Mouse (Mus musculus) small intestine, adult 10 weeks (tissue): ENCODE data around the gene Samd4b. TPM values are rescaled to one million over a fixed set of nuclear protein-coding genes. Genes with fewer than 3 reads are reported as not detected.

Experiments used
- polyA plus RNA-seq: library from polyadenylated mRNA; stranded (reverse); fragments of 350-450 nt; fragmentation: Illumina TruSeq; extraction: RNeasy Lipid Tissue Mini Kit (QIAGEN cat#74804); gene quantifications from one replicate; pipeline ENCODE4 v1.2.3, GENCODE M21; 2014; ENCODE audit warnings: low replicate concordance

The Samd4b gene
- polyA plus RNA-seq, result 11.0 TPM

DNA sequence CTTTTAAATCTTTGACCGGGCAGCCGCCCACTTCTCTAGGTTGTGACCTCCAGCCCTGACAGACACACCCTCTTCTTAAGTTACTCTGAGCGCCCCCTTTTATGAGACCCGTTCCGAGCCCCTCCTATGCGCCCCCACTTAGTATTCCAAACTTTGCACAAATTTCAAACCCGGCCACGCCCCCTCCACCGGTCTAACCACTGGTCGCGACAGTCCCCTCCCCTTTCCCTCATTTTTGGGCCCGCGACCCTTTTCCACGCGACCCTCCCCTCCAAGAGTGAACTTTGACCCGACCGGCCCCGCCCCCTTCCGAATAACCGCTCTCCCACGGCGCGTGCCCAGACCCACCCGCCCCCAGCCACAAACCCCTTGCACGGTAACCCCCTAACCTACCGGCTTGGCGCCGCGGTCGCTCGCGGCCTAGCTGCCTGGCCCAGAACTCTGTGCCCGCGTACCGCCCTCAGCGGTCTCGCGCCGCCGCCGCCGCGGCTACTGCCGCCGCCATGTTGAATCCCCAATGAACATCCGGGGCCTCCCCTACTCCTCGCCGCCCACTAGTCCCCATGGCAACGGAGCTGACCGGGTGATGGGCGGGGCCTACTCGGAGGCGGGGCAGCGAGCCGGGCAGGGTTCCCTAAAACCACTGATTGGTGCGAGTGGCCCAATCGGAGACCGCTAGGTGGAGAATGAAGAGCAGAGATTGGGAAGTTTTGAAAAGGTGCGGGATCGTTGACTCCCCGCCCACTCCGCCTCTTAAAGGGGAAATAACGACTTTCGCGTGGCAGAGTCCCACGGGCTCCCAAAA lies at the start of gene Samd4b, which contains the start of gene Pak4:
Gene Samd4b (minus strand): TSS at position 503 of the 805 bp plus-strand sequence.
Gene Pak4 (minus strand): TSS at position 544 of the 805 bp plus-strand sequence.

DNA sequence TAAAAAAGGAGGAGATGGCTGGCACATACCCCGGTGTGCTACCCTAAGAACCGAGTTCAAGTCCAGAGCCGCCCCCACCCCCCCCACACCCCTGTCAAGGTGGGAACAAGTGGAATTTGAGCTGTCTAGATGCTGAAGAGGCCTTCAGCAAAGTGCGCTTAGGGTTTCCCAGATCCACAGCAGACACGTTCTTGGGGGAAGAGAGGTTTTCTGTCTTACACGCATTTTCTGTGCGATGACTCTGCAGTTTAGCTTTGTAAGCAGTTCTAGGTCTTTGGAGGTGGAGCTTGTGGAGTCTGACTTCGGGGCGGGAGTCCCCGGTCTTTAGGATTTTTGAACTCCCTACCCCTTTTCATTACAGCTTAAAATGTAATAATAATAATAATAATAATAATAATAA lies 33.1 kb upstream of the Samd4b start, which contains the start of gene Acp7:
Gene Acp7 (minus strand): TSS at position 260 of the 400 bp plus-strand sequence.

DNA sequence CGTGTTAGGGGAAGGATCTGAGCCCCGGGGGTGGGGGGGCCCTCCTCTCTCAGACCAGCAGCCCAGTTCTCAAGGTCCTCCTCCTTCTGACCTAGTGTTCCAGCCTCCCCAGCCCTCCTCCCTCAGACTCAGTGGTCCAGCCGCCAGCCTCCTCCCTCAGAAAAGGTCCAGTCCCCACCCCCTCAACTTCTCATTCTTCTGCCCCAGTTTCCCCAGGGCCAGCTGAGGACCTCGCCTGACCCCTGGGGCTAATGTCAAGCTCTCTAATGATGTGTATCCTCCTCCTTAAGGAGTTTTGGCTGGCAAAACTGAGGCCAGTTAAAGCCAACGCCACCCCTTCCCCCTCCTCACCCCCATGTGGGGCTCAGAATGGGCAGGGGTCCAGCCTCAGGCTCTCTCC lies 50.8 kb downstream of the Samd4b start, which contains the start of gene Nccrp1:
Gene Nccrp1 (minus strand): TSS at position 101 of the 400 bp plus-strand sequence.

DNA sequence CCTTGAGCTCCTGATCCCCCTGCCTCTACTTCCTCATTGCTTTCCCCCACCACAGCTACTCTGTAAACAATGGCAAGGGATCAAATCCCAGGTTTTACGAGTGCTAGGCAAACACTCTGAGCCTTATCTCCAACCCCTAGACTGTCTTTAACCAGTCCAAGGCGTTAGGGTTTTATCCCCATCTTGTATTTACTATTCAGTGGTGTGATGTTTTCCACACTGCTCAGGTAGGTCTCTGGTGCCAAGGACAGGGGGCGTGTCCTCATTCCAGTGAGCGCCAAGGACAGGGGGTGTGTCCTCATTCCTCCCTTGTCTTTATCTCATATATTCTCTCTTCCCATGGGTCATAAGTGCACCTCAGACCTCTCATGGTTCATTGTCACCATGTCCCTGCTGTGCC lies 57.4 kb downstream of the Samd4b start, which contains the start of gene Sycn:
Gene Sycn (plus strand): TSS at position 360 of the 400 bp plus-strand sequence.

DNA sequence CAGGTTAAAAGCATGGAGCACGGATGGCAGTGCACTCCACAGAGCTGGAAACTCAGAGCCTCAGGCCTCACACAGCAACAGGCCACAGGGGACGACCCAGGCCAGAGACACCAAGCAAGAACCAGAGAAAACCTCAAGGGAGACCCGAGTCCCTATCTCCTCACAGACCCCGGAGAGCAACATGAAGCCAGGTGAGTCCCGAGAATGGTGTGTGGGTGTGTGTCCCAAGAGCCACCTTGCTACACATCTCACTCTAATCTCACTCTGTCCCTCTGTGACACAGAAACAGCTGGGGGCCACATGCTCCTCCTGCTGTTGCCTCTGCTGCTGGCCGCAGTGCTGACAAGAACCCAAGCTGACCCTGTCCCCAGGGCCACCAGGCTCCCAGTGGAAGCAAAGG lies 75.4 kb downstream of the Samd4b start, which contains the start of gene Ifnl3:
Gene Ifnl3 (plus strand): TSS at position 301 of the 400 bp plus-strand sequence.

DNA sequence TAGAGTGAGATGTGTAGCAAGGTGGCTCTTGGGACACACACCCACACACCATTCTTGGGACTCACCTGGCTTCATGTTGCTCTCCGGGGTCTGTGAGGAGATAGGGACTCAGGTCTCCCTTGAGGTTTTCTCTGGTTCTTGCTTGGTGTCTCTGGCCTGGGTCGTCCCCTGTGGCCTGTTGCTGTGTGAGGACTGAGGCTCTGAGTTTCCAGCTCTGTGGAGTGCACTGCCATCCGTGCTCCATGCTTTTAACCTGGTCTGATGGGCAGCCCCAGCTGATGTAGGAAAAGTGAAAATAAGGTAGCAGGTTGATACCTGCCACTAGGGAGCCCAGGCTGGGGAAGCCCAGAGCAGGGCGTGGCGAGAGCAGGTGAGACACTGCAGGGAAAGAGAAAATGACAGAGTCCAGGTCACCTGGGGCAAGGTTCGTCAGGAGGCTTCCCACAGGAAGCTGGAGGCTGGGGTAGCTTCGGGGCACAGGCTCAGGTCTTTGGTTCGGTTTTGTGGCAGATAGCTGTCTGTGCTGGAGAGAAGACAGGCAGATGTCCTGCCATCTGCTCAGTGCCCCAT lies 87.5 kb downstream of the Samd4b start, which contains the start of gene Ifnl2:
Gene Ifnl2 (minus strand): TSS at position 51 of the 570 bp plus-strand sequence.

DNA sequence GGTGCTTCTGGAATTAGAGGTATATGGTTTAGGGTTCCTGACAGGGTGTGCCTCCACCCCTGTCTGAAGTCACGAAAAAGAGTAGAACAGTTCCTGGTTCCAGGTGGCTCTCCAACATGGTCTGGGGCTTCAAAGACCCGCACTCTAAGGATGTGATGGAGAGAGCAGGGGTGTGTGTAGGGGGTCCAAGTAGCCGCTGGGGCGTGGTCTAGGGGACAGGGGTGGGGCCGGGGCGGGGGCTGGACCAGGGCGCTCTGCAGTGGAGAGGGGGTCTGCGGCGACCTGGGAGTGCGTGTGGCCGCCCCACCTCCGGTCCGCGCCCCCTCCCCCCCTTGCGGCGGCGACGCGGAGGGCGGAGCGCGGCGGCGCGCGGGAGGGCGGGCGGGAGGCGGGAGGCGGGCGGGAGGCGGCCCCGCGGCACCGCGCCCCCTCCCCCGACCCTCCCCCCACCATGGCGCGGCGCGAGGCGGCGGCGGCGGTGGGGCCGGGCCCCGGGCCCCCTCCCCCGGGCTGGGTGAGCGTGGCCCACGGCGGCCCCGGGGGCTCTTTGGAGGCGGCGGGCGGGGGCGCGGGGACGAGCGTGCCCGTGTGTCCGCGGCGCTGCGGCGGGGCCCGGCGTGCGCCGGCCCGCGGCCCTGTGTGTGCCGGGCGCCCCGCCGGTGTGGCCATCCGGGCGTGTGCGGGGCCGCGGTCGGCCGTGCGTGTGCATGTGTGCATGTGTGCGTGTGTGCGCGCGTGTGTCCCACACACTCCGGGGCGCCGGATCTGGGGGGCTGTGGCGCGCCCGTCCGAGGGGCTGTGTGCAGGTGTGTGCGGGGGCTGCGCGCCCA lies 146.2 kb downstream of the Samd4b start, which contains the start of gene Lrfn1:
Gene Lrfn1 (plus strand): TSS at position 450 of the 830 bp plus-strand sequence.

DNA sequence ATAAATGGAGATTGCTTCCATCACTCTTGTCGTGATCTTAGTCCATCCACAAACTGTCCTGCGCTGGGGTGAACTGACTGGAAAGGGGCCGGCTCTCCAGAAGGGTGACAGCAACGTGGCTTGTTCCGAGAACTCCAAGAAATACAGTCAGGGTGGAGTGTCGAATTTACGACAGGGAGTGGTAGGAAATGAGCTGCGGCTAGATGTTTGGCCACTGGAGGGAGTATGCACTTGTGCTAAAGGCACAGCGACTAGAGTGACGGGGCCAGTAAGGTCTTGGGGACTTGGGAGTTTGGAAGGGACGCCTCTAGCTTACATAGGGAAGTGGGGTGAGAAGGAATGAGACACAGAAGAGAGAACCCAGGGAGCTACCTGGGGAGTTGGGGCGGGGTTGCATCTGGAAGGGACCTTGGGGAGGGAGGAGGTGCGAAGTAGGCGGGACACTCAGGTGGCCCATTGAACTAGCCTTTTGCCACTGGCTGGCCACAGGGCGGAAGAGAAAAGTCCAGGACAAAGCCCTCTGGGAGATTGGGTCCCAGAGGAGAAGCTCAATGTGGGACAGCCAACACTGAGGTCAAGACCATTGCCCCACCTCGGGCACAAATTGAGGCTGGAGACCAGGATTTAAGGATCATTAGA lies 160.9 kb downstream of the Samd4b start, which contains the start of gene Gmfg:
Gene Gmfg (plus strand): TSS at position 516 of the 639 bp plus-strand sequence.

DNA sequence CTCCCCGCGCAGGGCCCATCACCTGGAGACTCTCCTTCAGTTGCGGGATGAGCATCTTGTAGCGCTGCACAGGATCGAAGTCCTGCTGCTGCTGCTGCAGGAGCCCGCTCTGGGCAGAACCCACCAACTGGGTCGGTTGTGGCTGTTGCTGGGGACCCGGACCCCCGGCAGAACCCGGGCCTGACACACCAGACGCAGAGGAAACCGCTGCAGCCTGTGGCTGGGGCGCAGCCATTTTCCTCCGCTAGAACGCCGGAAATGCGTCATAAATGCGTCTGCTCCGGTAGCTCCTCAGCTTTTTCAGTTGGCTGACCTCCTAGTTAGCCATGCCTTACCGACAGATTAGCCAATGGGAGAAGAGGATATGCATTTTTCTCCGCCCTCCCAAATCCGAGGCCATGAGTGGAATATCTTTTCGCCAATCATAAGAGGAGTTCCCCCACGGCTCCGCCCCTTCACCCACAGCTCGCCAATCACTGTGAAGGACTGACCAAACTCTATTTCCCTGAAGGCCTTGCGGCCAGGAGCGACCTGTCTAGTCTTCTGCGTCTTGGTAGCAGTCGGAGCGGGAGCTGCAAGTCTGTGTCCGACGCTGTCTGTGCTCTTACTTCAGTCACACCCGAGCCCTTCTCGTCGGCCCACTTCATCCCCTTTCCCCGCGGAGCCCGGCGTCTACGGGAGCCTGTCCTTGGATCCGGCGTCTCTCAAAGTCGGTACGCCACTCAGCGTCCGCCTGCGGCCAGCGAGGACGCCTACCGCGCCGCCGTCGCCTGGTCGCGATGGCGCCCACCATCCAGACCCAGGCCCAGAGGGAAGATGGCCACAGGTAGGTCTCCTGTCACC lies 205.3 kb downstream of the Samd4b start, which contains the start of the genes Med29 and Paf1:
Gene Med29 (minus strand): TSS at position 280 of the 843 bp plus-strand sequence.
Gene Paf1 (plus strand): TSS at position 523 of the 843 bp plus-strand sequence.

DNA sequence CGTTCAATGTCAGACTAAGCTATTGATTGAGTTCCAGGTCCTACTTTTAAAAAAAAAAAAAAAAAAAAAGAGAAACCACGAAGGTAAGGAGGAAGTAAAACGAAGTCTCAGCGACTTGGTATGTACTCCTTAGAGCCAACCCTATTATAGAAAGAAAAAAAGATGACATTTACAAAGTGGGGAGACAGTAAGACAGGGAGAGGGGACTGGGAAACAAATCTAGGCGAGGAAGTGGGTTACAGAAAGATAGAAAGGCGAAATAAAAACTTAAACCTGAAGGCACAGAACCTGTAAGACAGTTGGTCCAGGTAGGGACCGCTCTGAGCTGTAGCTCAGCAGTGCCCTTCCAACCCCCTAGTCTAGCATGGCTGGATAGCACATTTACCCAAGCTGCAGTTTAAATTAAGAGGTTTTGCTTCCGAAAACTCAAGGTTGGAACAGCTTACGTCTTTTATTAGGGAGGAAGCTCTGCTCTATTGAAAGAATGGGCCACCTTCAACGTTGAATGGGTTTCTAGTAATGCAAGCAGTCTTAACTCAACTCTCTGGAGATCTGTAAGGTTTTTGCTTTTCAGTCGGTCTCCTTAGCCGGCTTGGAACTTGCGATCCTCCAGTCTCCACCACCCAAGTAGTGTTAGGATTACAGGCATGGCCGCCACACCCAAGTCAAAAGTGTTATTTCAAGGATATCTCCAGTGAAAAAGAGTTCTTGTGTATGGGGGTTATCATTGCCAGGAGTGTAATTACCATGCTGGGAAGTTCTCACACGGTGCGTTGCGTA lies 217.5 kb downstream of the Samd4b start, which contains the start of gene Zfp36:
Gene Zfp36 (minus strand): TSS at position 17 of the 780 bp plus-strand sequence.

DNA sequence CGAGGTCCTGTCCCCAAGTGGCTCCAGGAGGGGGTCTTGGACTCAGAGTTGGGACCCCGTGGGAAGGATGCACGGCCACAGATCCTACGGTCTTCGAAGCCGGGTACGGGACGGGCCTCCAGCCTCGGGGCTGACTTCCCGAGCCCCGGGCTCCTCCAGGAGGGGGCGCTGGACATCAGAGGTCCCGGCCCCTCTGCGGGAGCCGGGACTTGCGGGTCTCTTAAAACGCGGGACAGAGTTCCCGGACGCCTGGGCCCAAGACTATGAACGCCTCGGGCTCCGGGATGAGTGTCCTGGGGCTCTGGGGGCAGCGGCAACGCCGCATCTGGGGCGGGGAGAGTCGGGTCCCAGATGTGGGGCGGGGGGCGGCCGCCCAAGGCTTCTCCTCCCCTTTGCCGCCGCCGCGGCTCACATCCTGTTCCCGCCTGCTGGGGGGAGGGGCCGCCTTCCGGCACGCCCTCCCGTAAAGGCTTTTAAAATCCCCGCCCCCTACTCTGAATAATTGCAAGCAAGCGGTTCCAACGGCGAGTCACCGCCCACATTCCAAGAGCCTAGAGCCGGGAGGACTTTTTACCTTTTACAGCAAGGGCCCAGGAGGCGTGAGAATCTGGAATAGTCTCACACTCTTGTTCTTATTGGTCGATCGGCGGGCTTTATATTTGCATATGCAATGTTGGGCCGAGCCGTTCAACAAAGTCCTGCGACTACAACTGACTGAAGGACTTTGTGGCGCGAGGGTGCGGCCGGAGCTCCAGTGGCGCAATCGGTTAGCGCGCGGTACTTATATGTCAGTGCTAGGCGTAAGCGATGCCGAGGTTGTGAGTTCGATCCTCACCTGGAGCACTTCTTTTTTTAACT lies 225.5 kb downstream of the Samd4b start, which contains the start of gene Plekhg2:
Gene Plekhg2 (minus strand): TSS at position 349 of the 858 bp plus-strand sequence.

DNA sequence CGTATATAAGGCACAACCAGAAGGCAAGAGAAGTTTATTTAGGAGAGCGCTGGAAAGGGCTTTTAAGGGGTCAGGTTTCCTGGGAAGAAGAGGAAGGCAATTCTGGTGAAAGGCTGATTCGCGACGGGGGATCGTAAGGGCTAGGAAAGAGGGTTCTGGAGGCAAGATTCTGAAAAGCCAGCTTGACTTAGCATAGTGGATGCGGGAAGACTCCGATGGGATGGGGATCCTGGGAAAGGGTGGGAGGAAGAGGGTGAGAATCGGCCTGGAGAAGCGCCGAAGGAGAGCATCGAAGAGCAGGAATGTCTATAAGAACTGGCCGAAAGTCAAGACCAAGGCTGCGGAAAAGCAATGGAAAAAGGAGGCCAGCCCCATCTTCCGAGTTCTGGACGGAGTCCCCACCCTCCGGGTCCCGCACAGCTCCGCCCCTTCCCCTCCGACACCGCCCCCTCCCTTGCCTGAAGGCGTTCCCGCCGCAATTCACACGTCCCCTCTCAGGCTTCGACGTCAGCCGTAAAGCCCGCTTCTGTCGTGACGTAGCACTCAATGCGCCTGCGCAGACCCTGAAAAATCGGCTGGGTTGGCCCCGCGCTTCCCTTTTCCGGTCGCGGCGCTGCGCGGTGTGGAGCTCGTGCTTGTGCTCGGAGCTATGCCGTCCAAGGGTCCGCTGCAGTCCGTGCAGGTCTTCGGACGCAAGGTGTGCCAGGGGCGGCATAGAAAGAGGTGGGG lies 247.6 kb downstream of the Samd4b start, which contains the start of gene Rps16:
Gene Rps16 (plus strand): TSS at position 498 of the 729 bp plus-strand sequence.

Other genes starting within 250 kb of the Samd4b start
- gene Rps16, start 247.5 kb downstream of the Samd4b start, polyA plus RNA-seq, result 88.0 TPM
- 1.4 TPM for gene Plekhg2, start 225.5 kb downstream of the Samd4b start, polyA plus RNA-seq
- 49.2 TPM for gene Zfp36, start 217.9 kb downstream of the Samd4b start, polyA plus RNA-seq
- 1.0 TPM for gene Med29, start 205.4 kb downstream of the Samd4b start, polyA plus RNA-seq
- gene Paf1, start 205.2 kb downstream of the Samd4b start, polyA plus RNA-seq, result 41.1 TPM
- gene Gmfg, start 160.7 kb downstream of the Samd4b start, polyA plus RNA-seq, result 12.2 TPM
- not detected for gene Lrfn1, start 146.2 kb downstream of the Samd4b start, polyA plus RNA-seq
- not detected for gene Ifnl2, start 87.7 kb downstream of the Samd4b start, polyA plus RNA-seq
- not detected for gene Ifnl3, start 75.3 kb downstream of the Samd4b start, polyA plus RNA-seq
- 1.0 TPM for gene Sycn, start 57.3 kb downstream of the Samd4b start, polyA plus RNA-seq
- gene Nccrp1, start 50.9 kb downstream of the Samd4b start, polyA plus RNA-seq, result not detected
- 1.1 TPM for gene Pak4, start within 50 bp of the Samd4b start, polyA plus RNA-seq
- not detected for gene Acp7, start 33.2 kb upstream of the Samd4b start, polyA plus RNA-seq
- not detected for gene Fbxo27, start 94.7 kb upstream of the Samd4b start, polyA plus RNA-seq
- gene Fbxo17, start 118.7 kb upstream of the Samd4b start, polyA plus RNA-seq, result not detected
- 6.5 TPM for gene Mrps12, start 143.7 kb upstream of the Samd4b start, polyA plus RNA-seq
- gene Sars2, start 143.8 kb upstream of the Samd4b start, polyA plus RNA-seq, result not detected
- not detected for gene Ccer2, start 158.0 kb upstream of the Samd4b start, polyA plus RNA-seq
- 9.9 TPM for gene Sirt2, start 168.6 kb upstream of the Samd4b start, polyA plus RNA-seq
- gene Nfkbib, start 169.4 kb upstream of the Samd4b start, polyA plus RNA-seq, result not detected
- gene Rinl, start 190.8 kb upstream of the Samd4b start, polyA plus RNA-seq, result 1.6 TPM
- gene Hnrnpl, start 210.4 kb upstream of the Samd4b start, polyA plus RNA-seq, result 238 TPM
- gene Ech1, start 227.1 kb upstream of the Samd4b start, polyA plus RNA-seq, result 2.9 TPM
- gene Lgals4, start 235.7 kb upstream of the Samd4b start, polyA plus RNA-seq, result 126 TPM